Mouse (Mus musculus): ENCODE measurements around the gene Liph. TPM values are rescaled to one million over a fixed set of nuclear protein-coding genes. Genes with fewer than 3 reads are reported as not detected.
"Not testable (repeated sequence)": the region's sequence is repeated elsewhere in the genome, so short reads cannot be mapped to it uniquely, and the experiment has no call there.

The Liph gene
- total and polyA plus RNA-seq, 2 experiments from 2014 or later = 0.47 to 0.74 TPM

DNA sequence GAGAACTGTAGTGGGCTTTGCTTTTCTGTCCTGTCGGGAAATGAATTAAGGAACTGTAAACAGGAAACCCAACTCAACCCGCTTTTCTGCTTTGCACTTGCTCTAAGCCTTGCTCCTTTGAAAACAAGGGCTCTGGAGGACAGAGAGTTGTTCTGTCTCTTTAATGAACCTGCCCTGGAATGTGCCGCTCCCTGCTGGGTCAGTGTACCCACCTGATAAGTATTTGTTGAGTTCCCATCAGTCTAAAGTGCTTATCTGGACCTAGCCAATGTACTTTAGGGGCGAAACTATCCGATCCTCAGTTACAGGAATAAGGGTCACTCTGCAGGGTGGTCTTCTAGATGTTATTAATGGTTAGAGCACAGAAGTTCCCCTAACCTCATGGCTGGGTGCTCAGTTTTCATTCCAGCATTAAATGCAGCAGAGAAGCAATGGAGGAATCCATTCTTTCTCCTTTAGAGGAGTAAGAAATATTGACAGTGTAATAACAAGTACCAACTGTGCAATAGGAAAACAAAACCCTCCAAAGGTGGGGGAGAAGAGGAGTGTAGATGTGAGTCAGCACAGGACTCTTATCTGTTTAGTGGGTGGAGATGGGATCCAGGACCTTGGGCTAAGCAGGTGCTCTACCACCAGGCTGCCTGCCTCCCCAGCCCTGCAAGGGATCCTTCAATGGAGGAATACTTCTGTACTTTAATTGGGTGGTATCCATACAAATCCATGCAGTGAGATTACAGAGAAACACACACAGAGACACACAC lies 1.6 kb upstream of the Liph start:
- Histone ChIP-seq H3K36me3 (ENCODE audit: insufficient read depth, low read length) (no peaks in the 10 kb centered on the region), H3K27me3 (ENCODE audit: insufficient read depth, low read length) (peaks cover 7% of the 10 kb centered on the region; the same call in 1 of the 2 replicates), H3K9me3 (ENCODE audit: low read length) (no peaks in the 10 kb centered on the region), H3K4me2 (ENCODE audit: low read depth, low read length) (no peak overlapping the region), H3K4me1 (ENCODE audit: insufficient read depth, low read length) (no peaks in the 10 kb centered on the region), H3K27ac (no peak overlapping the region), H3K4me3 (ENCODE audit: low read length) (no peak overlapping the region), H3K9ac (replicated peaks; ENCODE audit: low read length) (no peak overlapping the region)
- TF ChIP-seq CTCF (IDR thresholded peaks at IDR 0.05; ENCODE audit: low read depth) = no peak
- no peak for DNase-seq (ENCODE audit: low spot score)
- WGBS = 74% methylated on average over 5 of the region's 5 CpGs
- no peak for ATAC-seq

DNA sequence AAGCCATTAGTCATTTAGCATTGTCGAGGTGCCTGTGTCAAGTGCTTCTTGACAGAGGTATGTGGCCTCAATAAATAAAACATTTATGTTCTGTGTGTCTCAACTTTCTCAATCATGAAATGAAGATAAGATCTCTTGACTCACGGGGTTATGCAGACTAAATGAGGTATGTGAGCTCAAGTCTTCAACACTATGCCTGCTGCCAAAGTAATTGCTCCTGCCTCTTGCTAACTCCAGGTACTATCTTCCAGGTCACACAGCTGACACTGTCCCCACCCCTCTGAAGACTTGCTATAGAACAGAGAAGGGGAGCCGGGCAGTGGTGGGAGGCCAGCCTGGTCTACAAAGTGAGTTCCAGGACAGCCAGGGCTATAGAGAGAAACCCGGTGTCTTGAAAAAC lies 939 bp upstream of the Liph start:
- DNase-seq (ENCODE audit: low spot score) (no peak), ATAC-seq (no peak)
- H3K27ac ChIP-seq = no peak overlapping the region
- H3K9ac ChIP-seq (replicated peaks; ENCODE audit: low read length) = no peak overlapping the region
- no peak overlapping the region for H3K4me2 ChIP-seq (ENCODE audit: low read depth, low read length)
- 72% methylated on average over 4 of the region's 4 CpGs for WGBS
- no peaks in the 10 kb centered on the region for H3K36me3 ChIP-seq (ENCODE audit: insufficient read depth, low read length)
- no peaks in the 10 kb centered on the region for H3K4me1 ChIP-seq (ENCODE audit: insufficient read depth, low read length)
- TF ChIP-seq CTCF (IDR thresholded peaks at IDR 0.05; ENCODE audit: low read depth) = no peak
- no peak overlapping the region for H3K4me3 ChIP-seq (ENCODE audit: low read length)
- H3K9me3 ChIP-seq (ENCODE audit: low read length) = no peaks in the 10 kb centered on the region
- peaks cover 7% of the 10 kb centered on the region; the same call in 1 of the 2 replicates for H3K27me3 ChIP-seq (ENCODE audit: insufficient read depth, low read length)

DNA sequence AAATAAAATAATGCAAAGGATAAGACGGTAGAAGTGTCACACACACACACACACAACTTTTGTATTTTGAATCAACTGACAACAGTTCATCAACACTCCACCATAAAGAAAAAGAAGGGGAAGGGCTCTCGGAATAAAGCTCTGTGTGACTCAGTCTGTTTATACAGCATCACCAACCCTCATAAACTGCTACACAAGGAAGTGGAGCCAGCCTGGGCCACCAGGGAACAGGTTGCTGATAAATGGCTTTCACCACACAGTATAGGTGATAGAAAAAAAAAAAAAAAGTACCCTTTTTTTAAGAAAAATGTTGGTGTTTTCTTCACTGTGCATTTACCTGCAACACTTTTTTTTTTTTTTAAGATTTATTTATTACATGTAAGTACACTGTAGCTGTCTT lies 3.7 kb downstream of the Liph start:
- Histone ChIP-seq H3K4me1 (ENCODE audit: insufficient read depth, low read length) (no peaks in the 10 kb centered on the region), H3K27me3 (ENCODE audit: insufficient read depth, low read length) (no peaks in the 10 kb centered on the region), H3K36me3 (ENCODE audit: insufficient read depth, low read length) (no peaks in the 10 kb centered on the region), H3K9ac (replicated peaks; ENCODE audit: low read length) (no peak overlapping the region), H3K4me3 (ENCODE audit: low read length) (no peak overlapping the region), H3K4me2 (ENCODE audit: low read depth, low read length) (no peak overlapping the region), H3K9me3 (ENCODE audit: low read length) (no peaks in the 10 kb centered on the region), H3K27ac (no peak overlapping the region)
- DNase-seq (ENCODE audit: low spot score) = no peak
- no peak for ATAC-seq
- no peak for TF ChIP-seq CTCF (IDR thresholded peaks at IDR 0.05; ENCODE audit: low read depth)
- WGBS = 95% methylated on average over 2 of the region's 2 CpGs

DNA sequence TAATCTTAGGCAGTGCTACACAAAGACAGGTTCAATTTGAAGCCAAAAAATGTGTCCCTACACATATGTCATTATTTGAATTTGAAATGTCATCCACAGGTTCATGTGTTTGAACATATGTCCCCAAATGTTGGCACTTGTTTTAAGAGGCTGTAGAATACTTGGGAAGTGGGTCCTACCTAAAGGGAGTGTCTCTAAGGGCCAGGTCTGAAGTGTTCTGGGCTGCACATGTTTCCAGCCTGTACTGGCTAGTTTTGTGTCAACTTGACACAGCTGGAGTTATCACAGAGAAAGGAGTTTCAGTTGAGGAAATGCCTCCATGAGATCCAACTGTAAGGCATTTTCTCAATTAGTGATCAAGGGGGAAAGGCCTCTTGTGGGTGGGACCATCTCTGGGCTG lies 4.6 kb downstream of the Liph start:
- H3K9me3 ChIP-seq (ENCODE audit: low read length); H3K4me3 ChIP-seq (ENCODE audit: low read length); H3K36me3 ChIP-seq (ENCODE audit: insufficient read depth, low read length); ATAC-seq; H3K27ac ChIP-seq; H3K4me1 ChIP-seq (ENCODE audit: insufficient read depth, low read length); H3K27me3 ChIP-seq (ENCODE audit: insufficient read depth, low read length); DNase-seq (ENCODE audit: low spot score); H3K4me2 ChIP-seq (ENCODE audit: low read depth, low read length); H3K9ac ChIP-seq (replicated peaks; ENCODE audit: low read length): not testable (repeated sequence)

DNA sequence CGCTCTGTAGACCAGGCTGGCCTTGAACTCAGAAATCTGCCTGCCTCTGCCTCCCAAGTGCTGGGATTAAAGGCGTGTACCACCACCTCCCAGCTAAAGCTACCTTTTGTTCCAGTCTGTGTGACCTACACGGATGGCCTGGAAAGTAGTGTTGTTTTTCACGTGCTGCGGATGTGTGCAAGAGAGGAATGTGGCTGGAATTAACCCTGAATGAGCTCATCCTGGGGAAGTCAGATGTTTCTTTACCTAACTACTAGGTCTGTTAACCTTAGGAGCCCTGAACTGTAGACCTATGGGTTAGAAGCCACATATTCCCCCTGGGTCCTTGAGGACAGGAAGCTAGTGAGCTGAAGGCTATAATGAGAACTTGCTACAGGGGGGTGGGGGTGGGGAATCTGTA lies 7.5 kb downstream of the Liph start:
- Histone ChIP-seq H3K4me3 (ENCODE audit: low read length) (no peak overlapping the region), H3K9ac (replicated peaks; ENCODE audit: low read length) (no peak overlapping the region), H3K4me2 (ENCODE audit: low read depth, low read length) (no peak overlapping the region), H3K4me1 (ENCODE audit: insufficient read depth, low read length) (no peaks in the 10 kb centered on the region), H3K36me3 (ENCODE audit: insufficient read depth, low read length) (no peaks in the 10 kb centered on the region), H3K9me3 (ENCODE audit: low read length) (no peaks in the 10 kb centered on the region), H3K27ac (no peak overlapping the region), H3K27me3 (ENCODE audit: insufficient read depth, low read length) (no peaks in the 10 kb centered on the region)
- TF ChIP-seq CTCF (IDR thresholded peaks at IDR 0.05; ENCODE audit: low read depth) = no peak
- DNase-seq (ENCODE audit: low spot score) = no peak
- no peak for ATAC-seq
- WGBS = 74% methylated on average over 5 of the region's 5 CpGs

DNA sequence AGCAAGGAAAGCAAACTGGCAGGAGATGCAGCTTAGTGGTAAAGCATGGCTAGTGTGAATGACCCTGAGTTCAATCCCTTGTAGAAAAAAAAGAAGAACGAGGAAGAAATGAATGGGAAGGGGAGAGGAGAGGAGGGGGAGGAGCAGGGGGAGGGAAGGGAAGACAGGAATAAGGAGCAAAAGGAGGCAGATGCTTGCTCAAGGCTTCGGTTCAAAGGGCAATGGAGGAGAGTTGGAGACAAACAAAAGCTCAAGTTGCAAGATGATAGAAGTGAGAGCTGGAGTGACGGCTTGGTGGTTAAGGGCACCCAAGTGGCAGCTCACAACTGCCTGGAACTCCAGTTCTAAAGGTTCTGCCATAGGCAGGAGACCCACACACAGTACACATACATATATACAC lies 9.3 kb downstream of the Liph start:
- H3K27me3 ChIP-seq (ENCODE audit: insufficient read depth, low read length) = no peaks in the 10 kb centered on the region
- H3K36me3 ChIP-seq (ENCODE audit: insufficient read depth, low read length) = no peaks in the 10 kb centered on the region
- H3K4me1 ChIP-seq (ENCODE audit: insufficient read depth, low read length) = no peaks in the 10 kb centered on the region
- TF ChIP-seq CTCF (IDR thresholded peaks at IDR 0.05; ENCODE audit: low read depth) = no peak
- H3K4me3 ChIP-seq (ENCODE audit: low read length) = no peak overlapping the region
- DNase-seq (ENCODE audit: low spot score) (no peak), ATAC-seq (no peak)
- 57% methylated on average over 3 of the region's 3 CpGs for whole genome bisulfite sequencing
- no peaks in the 10 kb centered on the region for H3K9me3 ChIP-seq (ENCODE audit: low read length)
- no peak overlapping the region for H3K27ac ChIP-seq
- H3K9ac ChIP-seq (replicated peaks; ENCODE audit: low read length) = no peak overlapping the region
- H3K4me2 ChIP-seq (ENCODE audit: low read depth, low read length) = no peak overlapping the region

DNA sequence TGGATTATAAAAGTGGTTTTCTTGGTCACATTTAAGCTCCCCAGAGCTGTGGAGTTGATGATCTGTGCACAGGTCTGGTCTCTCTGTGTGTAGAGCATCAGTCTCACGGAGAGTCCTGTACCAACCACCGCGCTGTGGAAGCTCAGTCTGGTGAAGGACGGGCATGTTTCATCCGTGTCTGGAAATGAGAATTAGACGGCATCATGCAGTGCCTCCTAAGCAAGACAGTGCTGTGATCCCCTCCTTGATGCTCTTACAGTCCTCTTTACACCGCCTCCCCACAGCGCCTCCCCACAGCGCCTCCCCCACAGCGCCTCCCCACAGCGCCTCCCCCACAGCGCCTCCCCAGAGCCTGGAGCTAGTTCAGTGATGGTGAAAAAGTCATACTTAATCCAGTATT lies 11.4 kb downstream of the Liph start:
- TF ChIP-seq CTCF (IDR thresholded peaks at IDR 0.05; ENCODE audit: low read depth) = no peak
- Histone ChIP-seq H3K27me3 (ENCODE audit: insufficient read depth, low read length) (no peaks in the 10 kb centered on the region), H3K4me3 (ENCODE audit: low read length) (no peak overlapping the region), H3K36me3 (ENCODE audit: insufficient read depth, low read length) (no peaks in the 10 kb centered on the region), H3K4me1 (ENCODE audit: insufficient read depth, low read length) (no peaks in the 10 kb centered on the region), H3K27ac (no peak overlapping the region), H3K9ac (replicated peaks; ENCODE audit: low read length) (no peak overlapping the region), H3K4me2 (ENCODE audit: low read depth, low read length) (no peak overlapping the region), H3K9me3 (ENCODE audit: low read length) (no peaks in the 10 kb centered on the region)
- ATAC-seq (no peak), DNase-seq (ENCODE audit: low spot score) (no peak)
- WGBS = 91% methylated on average over 12 of the region's 12 CpGs

Data from hindbrain, postnatal 0 days (tissue).